Mouse (Mus musculus) neutrophil, adult 5-6 weeks (primary cell): ENCODE measurements at regions not wholly inside any gene's neighbourhood (a gene's known extent, or its start where the extent isn't known, plus 50 kb on each side); places are given as distances from the start of the nearest gene placed in this dataset.

Experiments
- ATAC-seq: fragments of 151-379, 151-347 bp; 2 replicates; pipeline ENCODE4 v1.8.0; 2017; ENCODE audit warnings: mild to moderate bottlenecking, moderate TSS enrichment; ENCODE audit not compliant: insufficient number of reproducible peaks, poor library complexity, low FRiP score, severe bottlenecking; ENCODE audit errors: extremely low read depth

GRCm38 (mm10) chr11:45795322-45795721 is 56.5 kb upstream of the Clint1 start:
- ATAC-seq, result no peak

DNA sequence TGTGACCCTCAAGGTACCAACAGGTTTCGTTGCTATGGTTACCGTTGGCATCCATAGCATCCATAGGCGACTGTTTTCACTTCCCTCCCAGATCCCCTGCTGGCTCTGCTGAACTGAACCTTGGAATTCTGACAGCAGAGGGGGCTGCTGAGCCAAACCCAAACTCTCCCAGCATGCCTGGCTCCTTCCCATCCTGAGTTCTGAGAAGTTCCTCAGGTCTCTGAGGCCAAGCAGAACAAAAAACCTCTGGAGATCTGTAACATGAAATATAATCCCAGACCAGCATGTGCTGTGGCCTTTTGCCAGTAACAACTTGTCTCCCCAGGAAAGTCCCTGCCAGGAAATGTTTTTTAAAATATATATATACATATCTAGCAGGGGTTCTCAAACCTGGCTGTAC is 56.1 kb upstream of the Clint1 start:
- no peak for ATAC-seq

DNA sequence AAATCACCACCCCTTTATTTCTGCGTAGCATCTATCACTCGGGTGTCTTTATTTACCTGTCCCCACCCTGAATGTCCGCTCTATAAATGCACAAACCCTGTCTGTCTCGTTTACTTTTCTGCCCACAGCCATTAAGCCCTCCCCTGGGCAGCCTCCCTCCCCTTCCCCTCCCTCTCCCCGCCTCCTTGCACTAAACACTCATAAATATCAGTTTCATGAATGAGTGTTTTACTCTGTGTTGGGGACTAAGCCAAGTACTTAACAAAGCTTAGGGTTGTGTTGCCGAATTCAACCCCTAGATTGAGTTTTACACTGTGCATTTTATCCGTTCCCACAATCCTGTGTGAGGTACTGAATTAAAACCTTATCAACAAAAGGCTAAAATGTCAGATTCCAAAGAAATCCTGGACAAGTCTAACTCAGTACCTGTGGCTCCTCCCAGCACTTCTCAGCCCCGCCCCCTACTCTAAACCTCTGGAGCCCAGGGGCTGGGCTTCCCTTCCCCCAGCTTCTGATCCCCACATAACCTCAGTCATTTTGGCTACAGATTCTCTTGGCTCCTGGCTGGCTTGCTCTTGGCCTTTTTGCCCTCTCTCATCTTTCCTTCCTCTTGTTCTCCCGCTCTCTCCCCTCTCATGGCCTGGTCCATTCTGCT is 52.0 kb upstream of the Clint1 start:
- ATAC-seq, result no peak
